ENCODE assay signal across 8 mouse cellular contexts in genomic region chr16:85807072-85807471, GRCm38 (mm10). TPM values are rescaled to one million over a fixed set of nuclear protein-coding genes. Genes with fewer than 3 reads are reported as not detected.
DNase-seq lines count a peak whose midpoint lies in the region; ATAC-seq and TF ChIP-seq lines count a peak whose summit lies in the region.

No protein-coding gene starts in this region.

- DNase-seq in cerebellum, adult 8-10 months, result peak; percentile 43
- peak; percentile 81 for DNase-seq in midbrain, postnatal 0 days (ENCODE audit: low spot score)
- DNase-seq in embryo, embryonic 9.5 days (ENCODE audit: extremely low spot score), result peak; percentile 43
- DNase-seq in kidney, postnatal 10 days, result peak; percentile 85

- H3K4me3 ChIP-seq in midbrain, postnatal 0 days (ENCODE audit: low read depth, low read length), result no peak overlapping the region
- H3K4me3 ChIP-seq in midbrain, embryonic 13.5 days (replicated peaks), result no peak overlapping the region
- H3K4me3 ChIP-seq in neural tube, embryonic 13.5 days, result no peak overlapping the region

- H3K36me3 ChIP-seq in midbrain, postnatal 0 days (ENCODE audit: insufficient read depth, low read length), result no peaks in the 10 kb centered on the region
- H3K36me3 ChIP-seq in midbrain, embryonic 13.5 days, result no peaks in the 10 kb centered on the region
- no peaks in the 10 kb centered on the region for H3K36me3 ChIP-seq in neural tube, embryonic 13.5 days

- peak; percentile 81 for TF ChIP-seq CTCF in midbrain, postnatal 0 days (IDR thresholded peaks at IDR 0.05)

- no peak overlapping the region for H3K4me2 ChIP-seq in midbrain, postnatal 0 days (ENCODE audit: low read depth, low read length, poor library complexity, severe bottlenecking)
- no peak overlapping the region for H3K4me2 ChIP-seq in midbrain, embryonic 13.5 days (replicated peaks)
- H3K4me2 ChIP-seq in neural tube, embryonic 13.5 days, result peak overlapping the region; percentile 27

- ATAC-seq in cerebellum, adult (ENCODE audit: insufficient number of reproducible peaks, low FRiP score, low TSS enrichment), result no peak
- no peak for ATAC-seq in midbrain, postnatal 0 days (ENCODE audit: low FRiP score)
- no peak for ATAC-seq in midbrain, embryonic 13.5 days
- ATAC-seq in neural tube, embryonic 13.5 days (ENCODE audit: low read depth), result no peak
- ATAC-seq in erythroblast, adult 5-6 weeks (replicated peaks; ENCODE audit: low FRiP score, poor library complexity, severe bottlenecking), result no peak

- H3K4me1 ChIP-seq in midbrain, postnatal 0 days (ENCODE audit: insufficient read depth, low read length), result no peaks in the 10 kb centered on the region
- peaks cover 18% of the 10 kb centered on the region for H3K4me1 ChIP-seq in midbrain, embryonic 13.5 days (replicated peaks)
- peaks cover 23% of the 10 kb centered on the region for H3K4me1 ChIP-seq in neural tube, embryonic 13.5 days (replicated peaks)

- H3K27me3 ChIP-seq in midbrain, postnatal 0 days (ENCODE audit: insufficient read depth, low read length), result no peaks in the 10 kb centered on the region
- H3K27me3 ChIP-seq in midbrain, embryonic 13.5 days, result peaks cover 13% of the 10 kb centered on the region
- H3K27me3 ChIP-seq in neural tube, embryonic 13.5 days, result peaks cover 12% of the 10 kb centered on the region; the same call in 1 of the 2 replicates

- H3K9ac ChIP-seq in midbrain, postnatal 0 days (replicated peaks; ENCODE audit: low read length, poor library complexity, severe bottlenecking), result no peak overlapping the region
- H3K9ac ChIP-seq in midbrain, embryonic 13.5 days (replicated peaks), result no peak overlapping the region
- H3K9ac ChIP-seq in neural tube, embryonic 13.5 days, result no peak overlapping the region

- no peaks in the 10 kb centered on the region for H3K9me3 ChIP-seq in midbrain, postnatal 0 days (ENCODE audit: low read length)
- no peaks in the 10 kb centered on the region for H3K9me3 ChIP-seq in midbrain, embryonic 13.5 days
- H3K9me3 ChIP-seq in neural tube, embryonic 13.5 days, result no peaks in the 10 kb centered on the region

- H3K27ac ChIP-seq in midbrain, postnatal 0 days (ENCODE audit: low read depth, low read length), result no peak overlapping the region
- no peak overlapping the region for H3K27ac ChIP-seq in midbrain, embryonic 13.5 days
- no peak overlapping the region for H3K27ac ChIP-seq in neural tube, embryonic 13.5 days (replicated peaks)

- WGBS in midbrain, postnatal 0 days, result 22% methylated on average over 3 of the region's 3 CpGs
- 24% methylated on average over 3 of the region's 3 CpGs for WGBS in midbrain, embryonic 13.5 days
- 22% methylated on average over 3 of the region's 3 CpGs for WGBS in neural tube, embryonic 13.5 days

RNA-seq across cellular contexts. Expression of gene Adamts1, which starts 4.2 kb away (rescaled TPM):
- 11.6 and 11.9 TPM in 2 replicates for total RNA-seq in midbrain, postnatal 0 days (2014; rRNA removed)
- 2.8 TPM in 2 replicates for polyA plus RNA-seq in midbrain, postnatal 0 days (2015; fragmentation: Nextera tagmentation; extraction: Ambion mirVana)
- polyA plus RNA-seq in midbrain, embryonic 13.5 days (2015; fragmentation: Nextera tagmentation; extraction: Ambion mirVana), result 4.4 and 5.3 TPM in 2 replicates
- 10.1 and 12.1 TPM in 2 replicates for polyA plus RNA-seq in neural tube, embryonic 13.5 days (2015; fragmentation: Nextera tagmentation; extraction: Ambion mirVana)
- total RNA-seq in erythroblast, adult 5-6 weeks (2015; ENCODE audit: low replicate concordance), result not detected in 2 replicates
- total RNA-seq in erythroblast, adult 5-6 weeks (2017; ENCODE audit: low replicate concordance), result not detected in 2 replicates
